ENCODE assay signal across 8 mouse cellular contexts in the genomic region with DNA sequence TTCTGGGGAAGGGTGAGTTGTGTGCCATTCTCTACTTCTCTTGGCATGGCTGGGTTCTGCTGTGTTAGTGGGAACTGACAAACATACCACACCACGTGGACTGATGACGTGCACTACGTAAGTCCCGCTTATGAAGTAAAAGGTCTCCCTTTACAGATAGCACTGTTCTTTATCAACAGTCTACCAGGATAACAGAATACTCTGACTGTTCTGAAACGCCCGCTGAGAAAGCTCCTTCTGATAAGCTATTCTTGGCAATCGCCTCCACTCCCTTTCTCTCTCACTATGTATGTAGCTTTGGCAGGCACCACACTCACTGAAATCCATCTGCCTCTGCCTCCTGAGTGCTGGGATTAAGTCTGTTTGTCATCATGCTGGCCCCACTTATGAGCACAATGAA. TPM values are rescaled to one million over a fixed set of nuclear protein-coding genes. Genes with fewer than 3 reads are reported as not detected.
DNase-seq lines count a peak whose midpoint lies in the region; ATAC-seq and TF ChIP-seq lines count a peak whose summit lies in the region.
"Had no signal": no experiment of that assay in that cellular context is flagged by ENCODE, and none has a peak within 500 bp of the region (broad histone marks: within the 10 kb centered on the region; RNA-seq: fewer than 3 reads in every experiment).

No protein-coding gene starts in this region.

- H3K4me3 ChIP-seq in lung, embryonic 14.5 days (ENCODE audit: low read depth, low read length): no peak overlapping the region
- H3K4me3 ChIP-seq in intestine, embryonic 14.5 days (ENCODE audit: low read depth, low read length): no peak overlapping the region
- H3K4me3 ChIP-seq in kidney, embryonic 15.5 days (replicated peaks): no peak overlapping the region
- H3K4me3 ChIP-seq: erythroblast, embryonic 14.5 days had no signal

- no peak overlapping the region for H3K27ac ChIP-seq in lung, embryonic 14.5 days (ENCODE audit: low read depth)
- H3K27ac ChIP-seq in intestine, embryonic 14.5 days (ENCODE audit: low read depth): peak overlapping the region; percentile 47; the same call in 1 of the 2 replicates
- H3K27ac ChIP-seq in kidney, embryonic 15.5 days: no peak overlapping the region

- H3K4me2 ChIP-seq in lung, embryonic 14.5 days: no peak overlapping the region
- no peak overlapping the region for H3K4me2 ChIP-seq in intestine, embryonic 14.5 days (ENCODE audit: low read length)
- no peak overlapping the region for H3K4me2 ChIP-seq in kidney, embryonic 15.5 days

- no peak overlapping the region for H3K9ac ChIP-seq in lung, embryonic 14.5 days
- no peak overlapping the region for H3K9ac ChIP-seq in intestine, embryonic 14.5 days (ENCODE audit: low read length)
- no peak overlapping the region for H3K9ac ChIP-seq in kidney, embryonic 15.5 days

- DNase-seq in lung, embryonic 14.5 days: peak; percentile 22
- no peak for DNase-seq in lung, postnatal 36 days
- no peak for DNase-seq in intestine, embryonic 14.5 days (ENCODE audit: low spot score)
- peak; percentile 68 to 93 for DNase-seq in left cerebral cortex, postnatal 25 days (ENCODE audit: low spot score in 2 of 2)
- DNase-seq in telencephalon, adult 2 months (ENCODE audit: low read depth, low spot score): peak; percentile 89
- DNase-seq in adrenal gland, postnatal 10 days: no peak

- WGBS in lung, embryonic 14.5 days: 63% methylated on average over 7 of the region's 7 CpGs
- WGBS in intestine, embryonic 14.5 days: 51% methylated on average over 7 of the region's 7 CpGs
- WGBS in kidney, embryonic 15.5 days: 84% methylated on average over 7 of the region's 7 CpGs

- intact Hi-C loops in left cerebral cortex, postnatal 25 days (cut with DNase I): no loop called here

- no peak for TF ChIP-seq CTCF in lung, embryonic 14.5 days (IDR thresholded peaks at IDR 0.05; ENCODE audit: low read depth)

- no peak for ATAC-seq in lung, embryonic 14.5 days (ENCODE audit: insufficient read depth)
- no peak for ATAC-seq in intestine, embryonic 14.5 days (replicated peaks; ENCODE audit: low FRiP score, low TSS enrichment, low read depth)
- no peak for ATAC-seq in kidney, embryonic 15.5 days (replicated peaks; ENCODE audit: low FRiP score)

- H3K36me3 ChIP-seq in lung, embryonic 14.5 days (ENCODE audit: insufficient read depth): peaks cover 72% of the 10 kb centered on the region
- peaks cover 85% of the 10 kb centered on the region for H3K36me3 ChIP-seq in intestine, embryonic 14.5 days (ENCODE audit: control insufficient read depth, insufficient read depth, low read length)
- peaks cover 92% of the 10 kb centered on the region for H3K36me3 ChIP-seq in kidney, embryonic 15.5 days

- no peaks in the 10 kb centered on the region for H3K4me1 ChIP-seq in lung, embryonic 14.5 days (ENCODE audit: insufficient read depth)
- peaks cover 11% of the 10 kb centered on the region; the same call in 1 of the 2 replicates for H3K4me1 ChIP-seq in intestine, embryonic 14.5 days (replicated peaks; ENCODE audit: control insufficient read depth, insufficient read depth, low read length)
- H3K4me1 ChIP-seq in kidney, embryonic 15.5 days: no peaks in the 10 kb centered on the region

- H3K9me3 ChIP-seq in lung, embryonic 14.5 days (ENCODE audit: low read depth, low read length): no peaks in the 10 kb centered on the region
- no peaks in the 10 kb centered on the region for H3K9me3 ChIP-seq in intestine, embryonic 14.5 days (ENCODE audit: control insufficient read depth, low read length)
- no peaks in the 10 kb centered on the region for H3K9me3 ChIP-seq in kidney, embryonic 15.5 days (replicated peaks)

- H3K27me3 ChIP-seq in lung, embryonic 14.5 days (ENCODE audit: insufficient read depth, low read length): no peaks in the 10 kb centered on the region
- H3K27me3 ChIP-seq in intestine, embryonic 14.5 days (replicated peaks; ENCODE audit: control insufficient read depth, insufficient read depth, low read length): no peaks in the 10 kb centered on the region
- H3K27me3 ChIP-seq in kidney, embryonic 15.5 days: no peaks in the 10 kb centered on the region

RNA-seq across cellular contexts. Expression of gene Zap70, which starts 51.8 kb away (rescaled TPM):
- polyA plus RNA-seq in lung, embryonic 14.5 days (2014; fragmentation: Nextera tagmentation; extraction: Ambion mirVana): 0.43 and 0.45 TPM in 2 replicates
- 0.46 and 0.72 TPM in 2 replicates for polyA plus RNA-seq in intestine, embryonic 14.5 days (2014; fragmentation: Nextera tagmentation; extraction: Ambion mirVana)
- 1 to 10 TPM; 1.4 to 1.9 TPM for total RNA-seq in left cerebral cortex, postnatal 25 days (2021)
- 1 to 10 TPM; 2.1 to 2.4 TPM for total RNA-seq in adrenal gland, postnatal 10 days (2021)
- 0.23 and 0.44 TPM in 2 replicates for polyA plus RNA-seq in kidney, embryonic 15.5 days (2015; fragmentation: Nextera tagmentation; extraction: Ambion mirVana)
- polyA plus RNA-seq: erythroblast, embryonic 14.5 days had no signal

Comparison
In these comparisons a context has a peak if more than half of its experiments do, and no peak if none do; other contexts are left out.
1. DNase-seq: peak in lung, embryonic 14.5 days (single experiment), left cerebral cortex, postnatal 25 days (2 of 2) and telencephalon, adult 2 months (single experiment); none in lung, postnatal 36 days (single experiment), intestine, embryonic 14.5 days (single experiment) and adrenal gland, postnatal 10 days (single experiment).